Comparison of ENCODE assay signal across 8 mouse cellular contexts in the genomic region with DNA sequence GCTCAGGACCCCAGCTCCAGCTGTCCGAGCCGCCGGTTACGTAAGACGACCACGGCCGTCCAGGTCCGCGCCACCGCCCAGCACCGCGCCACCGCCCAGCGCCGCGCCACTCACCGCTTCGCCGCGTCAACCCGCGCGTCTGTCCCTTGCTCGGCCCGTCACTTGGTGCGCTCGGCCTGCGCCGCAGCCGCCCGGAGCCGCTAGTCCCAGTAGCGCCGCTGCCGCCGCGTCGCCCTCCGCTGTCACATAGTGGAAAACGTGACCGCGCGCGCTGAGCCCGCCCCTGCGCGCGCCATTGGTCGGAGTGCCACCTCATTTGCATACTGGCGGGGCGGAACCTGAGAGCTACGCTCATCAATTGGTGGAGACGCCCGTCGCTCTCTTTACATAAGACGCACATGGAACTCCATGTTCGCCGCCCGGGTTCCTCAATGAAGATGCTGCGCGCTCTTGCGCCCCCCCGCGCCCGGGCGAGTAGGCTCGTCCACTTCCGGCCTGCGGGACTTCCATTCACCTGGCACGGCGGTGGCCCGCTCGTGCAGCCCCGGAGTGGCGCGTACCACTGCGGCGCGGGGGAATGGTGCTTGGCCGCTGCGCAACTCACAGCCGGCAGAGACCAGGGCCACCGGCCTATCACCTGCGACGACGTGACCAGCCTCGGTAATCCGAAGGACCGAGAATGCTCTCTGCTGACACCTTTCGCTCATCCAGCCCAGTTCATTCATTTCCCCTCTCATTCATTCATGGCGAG. TPM values are rescaled to one million over a fixed set of nuclear protein-coding genes. Genes with fewer than 3 reads are reported as not detected.
DNase-seq lines count a peak whose midpoint lies in the region; ATAC-seq lines count a peak whose summit lies in the region.

A gene (minus strand): TSS at position 266 of the 751 bp plus-strand sequence.

- H3K9ac ChIP-seq in embryonic facial prominence, embryonic 11.5 days (replicated peaks; ENCODE audit: low read length): peak within 1 kb of the TSS; percentile 57
- H3K9ac ChIP-seq in midbrain, embryonic 12.5 days (replicated peaks): peak within 1 kb of the TSS; percentile 60

- H3K4me3 ChIP-seq in embryonic facial prominence, embryonic 11.5 days (ENCODE audit: low read depth, low read length): peak within 1 kb of the TSS; percentile 65
- peak within 1 kb of the TSS; percentile 69 for H3K4me3 ChIP-seq in limb, embryonic 10.5 days
- peak within 1 kb of the TSS; percentile 69 for H3K4me3 ChIP-seq in midbrain, embryonic 12.5 days

- WGBS in embryonic facial prominence, embryonic 11.5 days: under 1% methylated on average over 91 of the region's 91 CpGs
- under 1% methylated on average over 91 of the region's 91 CpGs for WGBS in limb, embryonic 10.5 days
- under 1% methylated on average over 91 of the region's 91 CpGs for WGBS in midbrain, embryonic 12.5 days

- no peaks in the 10 kb centered on the region for H3K9me3 ChIP-seq in embryonic facial prominence, embryonic 11.5 days (replicated peaks; ENCODE audit: control insufficient read depth, low read length)
- H3K9me3 ChIP-seq in limb, embryonic 10.5 days (replicated peaks): no peaks in the 10 kb centered on the region
- H3K9me3 ChIP-seq in midbrain, embryonic 12.5 days: no peaks in the 10 kb centered on the region

- peaks cover 2% of the 10 kb centered on the region; the same call in 1 of the 2 replicates for H3K27me3 ChIP-seq in embryonic facial prominence, embryonic 11.5 days (ENCODE audit: control insufficient read depth, insufficient read depth, low read length)
- H3K27me3 ChIP-seq in limb, embryonic 10.5 days (ENCODE audit: low read depth, poor library complexity, severe bottlenecking): peaks cover 23% of the 10 kb centered on the region
- H3K27me3 ChIP-seq in midbrain, embryonic 12.5 days: peaks cover 30% of the 10 kb centered on the region

- no peaks in the 10 kb centered on the region for H3K36me3 ChIP-seq in embryonic facial prominence, embryonic 11.5 days (replicated peaks; ENCODE audit: control insufficient read depth, insufficient read depth, low read depth, low read length)
- no peaks in the 10 kb centered on the region for H3K36me3 ChIP-seq in limb, embryonic 10.5 days
- H3K36me3 ChIP-seq in midbrain, embryonic 12.5 days: no peaks in the 10 kb centered on the region

- peaks cover 3% of the 10 kb centered on the region for H3K4me1 ChIP-seq in embryonic facial prominence, embryonic 11.5 days (ENCODE audit: control insufficient read depth, insufficient read depth, low read length)
- H3K4me1 ChIP-seq in limb, embryonic 10.5 days: peaks cover 44% of the 10 kb centered on the region
- peaks cover 35% of the 10 kb centered on the region for H3K4me1 ChIP-seq in midbrain, embryonic 12.5 days

- no peak within 1 kb of the TSS for H3K27ac ChIP-seq in embryonic facial prominence, embryonic 11.5 days (replicated peaks; ENCODE audit: low read depth, low read length)
- peak within 1 kb of the TSS; percentile 81 for H3K27ac ChIP-seq in limb, embryonic 10.5 days
- H3K27ac ChIP-seq in midbrain, embryonic 12.5 days (replicated peaks): peak within 1 kb of the TSS; percentile 58

- peak; percentile 90 for ATAC-seq in embryonic facial prominence, embryonic 11.5 days (replicated peaks; ENCODE audit: insufficient number of reproducible peaks, low FRiP score, low TSS enrichment, low read depth)
- peak; percentile 97 for ATAC-seq in midbrain, embryonic 12.5 days (ENCODE audit: low FRiP score, low read depth)

- peak within 1 kb of the TSS; percentile 67 for H3K4me2 ChIP-seq in embryonic facial prominence, embryonic 11.5 days (ENCODE audit: low read depth, low read length)
- H3K4me2 ChIP-seq in midbrain, embryonic 12.5 days (replicated peaks): peak within 1 kb of the TSS; percentile 77

- DNase-seq in 3134 (ENCODE audit: extremely low read depth, insufficient read length, low spot score): peak; percentile 100
- DNase-seq in adrenal gland, postnatal 25 days: peak; percentile 97
- peak; percentile 100 for DNase-seq in embryonic facial prominence, embryonic 11.5 days (ENCODE audit: low spot score)
- DNase-seq in heart, adult 11 months: peak; percentile 100
- DNase-seq in kidney, adult 11 months: peak; percentile 99
- DNase-seq in limb, embryonic 10.5 days (ENCODE audit: low spot score): peak; percentile 99
- DNase-seq in skeletal muscle tissue, adult 2 months (ENCODE audit: low read depth, low spot score): peak; percentile 99

RNA-seq across cellular contexts. Expression of the gene that starts here (rescaled TPM):
- total RNA-seq in adrenal gland, postnatal 25 days (2021): 37.4 and 37.5 TPM in 2 replicates
- polyA plus RNA-seq in embryonic facial prominence, embryonic 11.5 days (2014; fragmentation: Nextera tagmentation; extraction: Ambion mirVana): 0.97 and 1.2 TPM in 2 replicates
- polyA plus RNA-seq in limb, embryonic 10.5 days (2016; fragmentation: Nextera tagmentation; extraction: Ambion mirVana): 1.8 and 2.4 TPM in 2 replicates
- 3.2 TPM in 2 replicates for polyA plus RNA-seq in midbrain, embryonic 12.5 days (2016; fragmentation: Nextera tagmentation; extraction: Ambion mirVana)
